Mouse (Mus musculus): ENCODE data around the gene Sdcbp2. TPM values are rescaled to one million over a fixed set of nuclear protein-coding genes. Genes with fewer than 3 reads are reported as not detected.
"Not testable (repeated sequence)": the region's sequence is repeated elsewhere in the genome, so short reads cannot be mapped to it uniquely, and the experiment has no call there.

Gene Sdcbp2
- total RNA-seq, 2 experiments from 2014 or later = 0.56 to 0.77 TPM

DNA sequence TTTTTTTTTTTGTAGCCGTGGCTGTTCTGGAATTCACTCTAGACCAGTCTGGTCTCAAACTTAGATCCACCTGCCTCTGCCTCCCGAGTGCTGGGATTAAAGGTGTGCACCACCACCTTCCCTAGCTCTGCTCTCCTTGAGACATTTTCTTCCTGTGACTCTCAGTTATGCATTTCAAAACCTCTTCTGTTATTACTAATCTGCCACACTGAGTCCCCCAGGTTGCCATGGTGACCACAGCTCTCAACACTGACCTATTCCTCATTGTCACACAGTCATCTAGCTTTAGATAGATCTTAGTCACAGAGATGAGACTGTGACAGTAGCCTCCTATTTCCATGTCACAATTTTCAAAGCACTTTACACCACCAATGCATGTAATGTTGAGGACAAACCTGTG lies 3.0 kb upstream of the Sdcbp2 start:
- DNase-seq = no peak

DNA sequence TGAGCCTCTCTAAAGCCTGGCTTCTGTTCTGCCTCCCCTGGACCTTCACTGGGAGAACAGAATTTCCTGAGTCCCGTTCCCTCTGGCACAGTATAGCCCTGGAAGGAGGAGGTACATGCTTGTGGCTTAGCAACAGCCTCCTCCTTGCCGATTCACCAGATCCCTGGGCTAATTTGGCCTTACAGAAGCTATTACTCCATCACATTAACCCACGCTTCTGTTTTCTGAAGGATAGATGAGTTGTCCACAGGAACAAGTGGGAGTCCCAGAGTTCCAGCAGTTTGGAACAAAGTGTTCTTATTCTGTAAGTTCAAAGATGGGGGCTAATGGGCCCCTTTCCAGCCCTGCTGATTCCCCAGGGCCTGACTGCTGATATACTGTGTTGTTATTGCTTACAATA lies 1.2 kb downstream of the Sdcbp2 start:
- DNase-seq = no peak

DNA sequence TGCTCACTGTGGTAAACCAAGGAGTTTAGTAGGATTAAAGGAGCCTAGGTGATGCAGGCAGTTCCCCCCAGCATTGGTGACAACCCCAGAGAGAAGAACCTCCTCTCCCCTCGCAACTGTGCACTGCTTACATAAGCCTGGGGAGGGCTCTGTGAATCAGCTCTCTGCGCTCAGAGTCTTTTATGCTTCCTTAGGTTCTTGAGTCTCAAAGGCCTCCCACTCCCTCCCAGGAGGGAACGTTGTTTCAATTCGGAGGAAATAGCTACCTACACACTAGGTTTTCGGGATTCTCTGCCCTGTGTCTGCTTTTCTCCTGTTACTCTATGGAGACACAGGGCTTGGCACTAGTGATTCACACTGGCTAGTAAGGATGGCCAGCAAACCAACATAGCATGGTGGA lies 2.2 kb downstream of the Sdcbp2 start:
- DNase-seq = no peak

DNA sequence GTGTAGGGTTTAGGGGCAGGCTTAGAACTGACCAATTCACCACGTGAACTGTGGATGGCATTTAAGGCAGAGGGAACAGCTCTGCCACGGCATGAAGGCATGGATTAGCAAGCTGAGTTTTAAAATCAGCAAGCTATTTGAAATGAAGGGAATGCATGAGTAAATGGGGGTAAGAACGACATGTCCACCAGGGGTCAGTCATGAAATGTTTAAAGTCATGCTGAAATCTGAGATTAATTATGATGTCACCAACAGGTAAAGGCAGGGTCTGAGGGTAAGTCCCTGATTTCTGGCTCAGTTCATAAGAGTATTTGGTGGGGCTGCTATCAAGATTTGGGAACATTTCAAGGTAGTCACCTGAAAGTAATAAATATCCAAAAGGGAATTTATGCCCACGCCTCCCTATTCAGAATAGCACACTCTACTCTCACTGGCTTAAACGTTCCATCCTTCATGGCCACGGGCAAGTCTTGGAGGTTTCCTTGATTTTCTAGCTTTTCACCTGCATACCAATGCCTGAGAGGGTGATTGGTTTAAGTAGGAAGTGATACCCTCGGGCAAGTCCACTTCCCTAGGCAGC lies 2.8 kb downstream of the Sdcbp2 start:
- DNase-seq = no peak

DNA sequence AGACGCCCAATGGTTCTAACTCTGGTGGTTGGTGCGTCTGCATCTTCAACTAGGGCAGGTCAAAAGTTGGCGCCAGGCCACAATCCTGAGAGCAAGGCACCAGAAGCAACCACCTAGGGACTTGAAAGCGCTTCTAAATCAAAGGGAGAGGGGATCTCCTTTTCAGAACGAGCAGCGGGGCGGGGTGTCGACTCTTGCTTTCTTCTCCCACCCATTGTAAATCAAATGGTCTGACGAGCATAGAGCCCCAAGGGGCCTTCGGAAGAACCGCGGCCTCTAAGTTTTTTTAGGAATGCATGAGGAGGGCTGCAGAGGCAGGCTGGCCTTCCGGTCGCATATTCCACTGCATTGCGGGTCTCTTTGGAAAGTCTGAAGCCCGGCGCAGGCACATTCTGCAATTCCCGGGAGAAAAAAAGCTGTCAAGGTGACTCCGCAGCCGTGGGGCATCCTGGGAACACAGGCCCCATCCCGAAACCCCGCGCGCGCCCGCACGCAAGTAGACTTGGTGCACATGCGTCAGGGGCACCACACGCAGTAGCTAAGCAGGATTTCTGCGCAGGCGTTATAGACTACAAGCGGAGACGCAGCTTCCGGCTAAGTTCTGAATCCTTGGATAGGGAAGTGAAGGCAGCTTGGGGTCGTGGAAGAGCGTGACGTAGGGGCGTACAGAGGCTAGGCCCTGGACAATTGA lies 3.4 kb downstream of the Sdcbp2 start:
- DNase-seq = peak; percentile 85

DNA sequence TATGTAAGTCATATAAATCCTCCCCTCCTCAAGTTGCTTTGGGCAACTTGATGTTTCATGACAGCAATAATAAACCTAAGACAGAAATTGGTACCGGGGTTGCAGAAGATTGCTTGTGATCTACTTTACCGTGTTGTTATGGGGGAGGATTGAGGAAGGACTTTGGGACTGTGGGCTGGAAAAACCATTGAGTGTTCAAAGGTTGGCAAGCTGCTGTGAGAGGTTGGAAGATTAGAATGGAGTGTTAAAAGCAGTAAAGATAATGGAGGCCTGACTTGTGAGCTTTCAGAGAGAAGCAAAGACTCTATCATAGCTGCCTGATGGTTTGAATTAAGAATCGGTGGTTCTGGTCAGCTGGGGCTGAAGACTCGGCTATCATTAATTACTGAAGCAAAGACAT lies 6.8 kb downstream of the Sdcbp2 start:
- DNase-seq = no peak

DNA sequence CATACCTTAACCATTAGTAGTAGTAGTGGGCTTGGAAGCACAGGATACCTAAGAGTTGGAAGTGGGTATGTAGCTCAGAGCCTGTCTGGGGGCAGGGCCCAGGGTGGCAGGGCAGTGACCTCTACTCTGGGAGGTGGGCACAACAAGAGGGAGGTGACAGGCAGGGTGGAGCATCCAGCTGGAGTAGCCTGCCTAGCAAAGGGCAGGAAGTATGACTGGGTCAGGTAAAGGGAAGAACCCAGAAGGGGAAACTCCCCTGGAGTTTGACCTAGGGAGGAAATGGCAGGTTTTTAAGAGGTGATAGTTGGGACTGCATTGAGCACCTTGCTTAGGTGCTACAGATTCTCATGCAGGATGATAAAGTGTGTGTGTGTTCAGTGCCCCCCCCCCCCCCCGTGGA lies 8.5 kb downstream of the Sdcbp2 start:
- DNase-seq = no peak

DNA sequence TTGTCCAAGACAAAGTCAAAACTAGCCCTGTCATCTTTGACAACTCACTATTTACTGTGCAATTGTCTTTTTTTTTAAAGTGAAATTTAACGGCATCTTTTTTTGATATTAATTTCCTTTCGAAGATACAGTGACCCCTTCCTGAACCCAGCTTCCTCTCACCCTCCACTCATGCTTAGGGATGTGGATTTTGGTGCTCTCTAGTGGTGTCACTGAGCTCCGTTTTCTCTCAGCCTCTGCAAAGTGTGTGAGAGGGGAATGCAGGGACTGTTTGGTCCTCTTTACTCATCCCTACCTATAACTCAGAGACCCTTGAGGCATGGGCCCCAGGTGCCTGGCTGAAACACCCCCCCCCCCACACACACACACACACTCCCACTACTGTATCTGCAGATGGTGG lies 13.5 kb downstream of the Sdcbp2 start:
- no peak for DNase-seq

DNA sequence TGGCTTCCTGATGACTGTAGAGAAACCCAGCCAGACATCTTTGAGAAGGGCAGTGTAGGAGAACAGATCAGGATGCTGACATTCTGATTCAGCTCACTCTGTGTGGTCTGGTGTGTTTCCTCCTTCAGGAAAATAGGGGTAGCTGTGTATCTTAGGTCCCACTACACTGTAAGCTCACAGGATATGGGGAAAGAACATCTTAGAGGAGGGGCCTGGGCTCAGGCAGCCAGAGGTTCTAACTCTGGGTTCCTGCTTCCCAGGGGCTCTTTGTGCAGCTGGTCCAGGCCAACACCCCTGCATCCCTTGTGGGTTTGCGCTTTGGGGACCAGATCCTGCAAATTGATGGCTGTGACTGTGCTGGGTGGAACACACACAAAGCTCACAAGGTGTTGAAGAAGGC lies 14.4 kb downstream of the Sdcbp2 start:
- DNase-seq = no peak

DNA sequence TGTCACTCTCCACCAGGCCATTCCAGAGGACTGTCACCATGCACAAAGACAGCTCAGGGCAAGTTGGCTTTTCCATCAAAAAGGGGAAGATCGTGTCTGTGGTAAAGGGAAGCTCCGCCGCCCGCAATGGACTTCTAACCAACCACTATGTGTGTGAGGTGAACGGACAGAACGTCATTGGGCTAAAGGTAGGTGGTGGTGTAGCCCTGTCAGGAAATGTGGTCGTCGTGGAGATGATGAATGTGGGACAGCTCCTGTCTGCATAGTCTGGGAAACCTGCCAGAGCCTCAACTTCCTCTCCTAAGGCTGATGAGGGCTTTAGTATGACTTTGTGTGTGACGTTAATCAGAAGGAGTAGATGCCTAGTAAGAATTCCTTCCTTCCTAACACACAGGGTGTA lies 14.9 kb downstream of the Sdcbp2 start:
- no peak for DNase-seq

DNA sequence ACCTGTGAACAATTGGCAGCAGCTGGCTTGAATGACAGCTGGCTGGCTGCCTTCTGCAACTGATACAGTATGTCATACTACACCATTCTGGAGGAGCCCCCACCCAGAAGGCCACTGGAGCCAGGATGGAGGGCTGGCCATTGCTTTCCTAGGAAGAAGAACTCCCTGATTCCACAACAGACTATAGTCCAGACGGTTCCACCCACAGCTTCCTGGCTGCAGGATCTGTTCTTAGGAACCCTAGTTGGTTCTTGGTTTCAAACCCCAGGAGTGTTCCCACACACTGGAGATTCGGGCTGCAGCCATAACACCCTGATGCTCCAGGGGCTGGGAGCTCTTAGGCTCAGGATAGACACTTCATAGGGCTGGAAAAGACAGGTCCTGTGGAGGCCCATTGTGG lies 25.6 kb downstream of the Sdcbp2 start:
- no peak for DNase-seq

DNA sequence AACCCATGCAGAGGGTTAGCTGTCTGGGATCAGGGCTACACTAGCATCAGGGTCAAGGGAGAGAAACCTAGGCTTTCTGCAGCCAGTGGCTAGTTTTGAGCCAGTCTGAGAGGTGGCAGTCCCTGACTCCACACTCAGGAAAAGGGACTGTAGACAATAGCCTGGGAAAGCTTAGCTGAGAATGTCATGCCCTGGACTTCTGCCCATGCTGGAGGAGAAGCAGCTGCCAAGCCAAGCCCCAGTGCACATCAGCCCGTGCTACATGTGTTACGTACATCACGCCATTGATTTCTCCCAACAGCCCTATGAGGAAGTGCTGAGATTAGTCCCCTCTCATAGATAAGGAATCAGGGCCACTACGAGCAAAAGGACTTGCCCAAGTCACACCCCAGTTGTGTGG lies 29.7 kb downstream of the Sdcbp2 start:
- no peak for DNase-seq

DNA sequence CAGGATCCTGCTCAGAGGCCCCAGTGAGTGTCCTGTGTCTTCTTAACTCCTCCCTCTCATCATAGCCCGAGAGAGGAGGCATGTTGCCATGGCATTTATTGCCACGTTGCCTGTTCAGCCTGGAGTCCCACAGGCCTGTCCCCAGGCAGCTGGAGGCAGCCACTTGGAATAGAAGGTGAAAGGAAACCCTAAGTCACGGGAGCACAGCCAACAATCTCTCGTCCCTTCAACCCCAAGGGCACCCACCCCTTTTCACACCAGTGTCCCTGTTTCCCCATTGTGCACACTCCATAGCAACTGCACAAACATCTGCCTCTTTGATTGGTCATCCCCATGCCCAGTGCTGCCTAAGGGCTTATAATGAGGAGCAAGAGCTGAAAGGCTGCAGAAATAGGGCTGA lies 31.2 kb downstream of the Sdcbp2 start:
- peak; percentile 43 for DNase-seq

DNA sequence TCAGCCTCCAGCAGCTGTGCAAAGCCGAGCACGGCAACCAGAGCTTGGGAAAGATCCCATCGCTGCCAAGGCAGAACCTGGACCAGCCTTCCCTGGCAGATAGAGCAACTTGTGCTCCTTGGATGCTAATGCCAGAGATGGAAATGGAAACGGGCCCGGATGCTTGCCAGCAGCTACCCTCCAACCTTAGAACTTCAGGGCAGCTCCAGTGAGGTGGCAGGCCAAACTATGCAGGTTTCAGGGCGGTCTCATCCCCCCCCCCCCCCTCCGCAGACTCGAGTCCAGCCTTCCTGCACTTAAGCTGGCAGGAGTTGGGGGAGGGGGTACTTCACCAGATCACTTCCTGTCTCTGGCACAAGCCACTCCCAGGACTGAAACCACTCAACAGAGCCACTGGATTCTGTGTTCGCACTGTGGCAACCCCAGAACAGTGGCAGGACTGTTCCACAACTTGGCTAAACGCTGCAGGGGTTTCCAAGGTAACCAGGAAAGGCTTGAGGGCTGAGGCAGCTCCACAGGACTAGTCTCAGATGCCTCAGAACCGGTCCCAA lies 33.1 kb downstream of the Sdcbp2 start:
- DNase-seq = peak; percentile 71

DNA sequence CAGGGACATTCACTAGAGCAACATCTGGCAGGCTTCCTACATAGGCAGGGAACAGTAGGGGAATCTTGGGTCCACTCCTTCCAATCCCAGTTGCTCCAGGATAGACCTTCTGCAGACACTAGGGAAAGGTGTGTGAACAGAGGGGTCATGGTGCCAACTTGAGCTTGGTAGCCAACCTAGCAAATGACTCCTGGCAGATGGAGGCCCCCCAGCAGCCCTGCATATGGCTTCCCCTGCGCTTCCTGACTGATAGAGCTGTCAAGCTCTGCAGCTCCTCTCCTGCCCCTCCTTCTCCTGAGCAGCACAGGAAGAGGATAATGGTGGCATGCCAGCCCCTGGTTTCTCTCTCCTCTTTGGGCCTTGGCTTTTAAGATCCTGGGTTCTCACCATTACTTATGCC lies 36.0 kb downstream of the Sdcbp2 start:
- DNase-seq = no peak

DNA sequence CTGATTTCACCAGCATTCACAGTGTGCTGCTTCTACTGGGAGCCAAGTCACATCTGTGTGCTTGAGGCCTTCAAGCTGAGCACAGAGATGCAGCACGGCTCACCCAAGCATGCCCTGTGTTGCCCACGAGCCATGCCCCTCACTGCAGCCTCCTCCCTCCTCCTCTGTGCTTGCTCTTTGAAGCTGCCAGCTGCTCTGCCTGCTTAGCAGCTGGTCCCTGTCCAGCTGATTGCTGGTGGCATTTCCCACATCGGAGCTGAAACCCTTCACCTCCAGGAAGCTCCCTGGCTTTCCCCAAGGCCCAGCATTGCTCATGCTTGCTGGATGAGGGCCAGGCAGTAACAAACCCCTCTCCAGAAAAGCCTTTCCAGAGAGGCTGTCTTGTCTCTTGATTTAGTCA lies 37.6 kb downstream of the Sdcbp2 start:
- DNase-seq = no peak

DNA sequence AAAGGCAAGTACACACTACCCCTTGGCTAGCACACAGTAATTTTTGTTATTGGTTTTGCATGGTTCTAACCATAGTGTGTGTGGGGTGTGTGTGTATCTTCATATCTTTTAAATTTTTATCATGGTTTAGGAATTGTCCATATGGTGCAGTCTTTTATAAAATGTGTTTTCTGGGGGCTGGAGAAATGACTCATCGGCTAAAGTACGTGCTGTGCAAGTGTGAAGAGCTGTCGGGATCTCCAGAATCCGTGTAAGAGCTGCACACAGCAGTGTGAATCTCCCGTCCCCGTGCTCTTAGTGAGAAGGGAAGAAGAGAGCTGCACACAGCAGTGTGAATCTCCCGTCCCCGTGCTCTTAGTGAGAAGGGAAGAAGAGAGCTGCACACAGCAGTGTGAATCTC lies 43.4 kb downstream of the Sdcbp2 start:
- not testable (repeated sequence) for DNase-seq

DNA sequence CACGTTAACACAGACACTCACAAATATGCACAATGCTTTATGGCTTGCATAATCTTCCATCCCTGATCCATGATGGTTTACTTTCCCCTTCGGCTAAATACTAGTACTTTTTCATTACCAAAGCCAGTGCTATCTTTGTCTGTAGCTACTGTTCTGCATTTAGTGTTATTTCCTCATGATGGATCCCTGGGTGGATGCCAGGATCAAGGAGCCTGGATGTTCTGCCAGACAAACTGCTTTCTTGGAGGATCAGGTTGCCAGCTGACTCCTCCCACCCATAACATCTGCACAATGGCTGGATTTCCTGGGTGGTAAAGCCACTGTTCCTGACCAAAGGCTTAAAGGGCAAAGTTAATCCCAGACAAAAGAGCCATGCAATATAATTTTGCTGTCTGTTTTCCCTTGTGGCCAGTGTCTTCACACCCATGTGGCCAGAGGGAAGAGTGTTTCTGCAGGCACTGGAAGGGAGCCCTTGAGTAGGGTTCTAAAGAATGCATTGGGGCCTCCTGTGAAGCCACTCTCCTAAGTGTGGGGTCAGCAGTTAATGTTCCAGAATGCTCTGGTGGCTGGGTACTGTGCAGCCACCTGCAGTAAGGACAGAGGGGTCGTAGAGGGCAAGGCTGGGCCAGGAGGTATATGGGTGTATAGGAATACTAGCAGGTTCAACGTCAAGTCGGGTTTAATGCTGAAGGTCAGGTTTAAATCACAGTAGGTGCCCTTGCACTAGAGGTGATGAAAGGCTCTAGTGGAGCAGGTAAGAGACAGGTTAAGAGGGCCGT lies 44.3 kb downstream of the Sdcbp2 start:
- no peak for DNase-seq

DNA sequence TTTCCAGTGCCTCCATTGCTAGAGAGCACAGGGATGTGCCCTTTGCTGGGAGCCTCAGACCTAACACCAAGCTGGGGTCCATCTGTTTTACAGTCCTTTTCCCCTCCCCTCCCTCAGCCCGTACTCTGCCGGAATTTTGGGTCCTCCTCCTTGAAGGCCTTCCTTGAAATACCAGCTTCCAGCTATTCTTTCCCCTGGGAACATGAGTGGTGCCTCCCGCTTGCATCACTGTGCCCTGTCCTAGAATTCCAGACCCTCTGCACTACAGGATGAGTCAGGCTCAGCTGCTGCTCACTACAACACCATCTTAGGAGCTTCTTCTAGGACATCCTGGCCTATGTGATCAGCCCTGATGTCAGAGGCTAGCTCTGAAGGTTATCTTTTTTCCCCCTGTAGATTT lies 51.4 kb downstream of the Sdcbp2 start:
- DNase-seq = no peak

DNA sequence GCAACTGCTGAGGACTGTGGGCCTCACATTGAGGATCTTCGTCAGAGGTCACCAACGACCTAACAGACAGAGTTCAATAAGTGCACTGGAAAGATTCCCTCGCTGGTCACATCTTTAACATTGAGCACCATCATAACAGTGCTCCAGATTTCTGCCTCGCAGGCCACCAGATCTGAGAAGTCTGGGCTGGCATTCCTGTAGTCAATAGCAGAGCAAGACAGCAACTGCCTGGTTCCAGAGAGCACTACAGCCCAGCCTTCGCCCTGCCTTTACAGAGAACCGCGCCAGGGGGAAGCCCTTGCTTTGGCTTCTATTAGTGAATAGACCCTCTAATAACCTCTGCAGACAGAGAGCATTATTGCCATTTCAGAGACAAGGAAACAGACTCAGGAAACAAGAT lies 53.9 kb downstream of the Sdcbp2 start:
- no peak for DNase-seq

DNA sequence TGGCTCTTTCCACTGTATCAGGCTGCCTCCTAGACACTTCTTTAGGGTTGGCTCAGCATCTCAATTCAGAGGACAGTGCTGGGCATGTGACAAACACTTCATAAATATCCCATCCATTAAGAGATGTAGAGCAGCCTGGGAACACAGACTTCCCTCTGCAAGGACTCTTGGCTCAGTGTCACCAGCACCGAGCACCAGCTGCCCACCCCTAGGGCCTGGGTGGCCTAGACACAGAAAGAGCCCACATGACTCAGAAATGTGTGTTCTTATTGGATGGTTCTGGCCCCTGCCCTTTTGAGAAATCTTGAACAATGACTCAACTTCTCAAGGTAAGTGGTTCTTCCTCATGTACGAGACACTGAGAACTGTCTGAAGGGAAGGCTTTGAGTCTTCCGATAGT lies 55.6 kb downstream of the Sdcbp2 start:
- no peak for DNase-seq

DNA sequence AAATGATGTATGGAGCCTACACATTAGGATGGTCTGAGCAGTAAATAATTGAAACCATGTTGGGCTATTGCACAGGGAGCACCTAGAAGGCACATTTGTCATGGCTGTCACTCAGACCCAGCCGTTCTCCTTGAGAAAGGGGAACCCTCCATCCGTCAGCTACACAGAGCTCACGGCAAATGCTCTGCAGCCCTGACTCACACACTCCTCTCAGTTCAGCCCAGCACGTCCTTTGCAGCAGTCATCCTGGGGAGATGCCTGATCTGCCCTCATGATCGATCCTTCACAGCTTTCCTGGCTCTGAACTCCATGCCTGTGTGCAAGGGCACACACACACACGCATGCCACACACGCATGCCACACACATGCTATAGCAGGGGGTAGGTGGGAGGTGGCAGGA lies 56.9 kb downstream of the Sdcbp2 start:
- no peak for DNase-seq

DNA sequence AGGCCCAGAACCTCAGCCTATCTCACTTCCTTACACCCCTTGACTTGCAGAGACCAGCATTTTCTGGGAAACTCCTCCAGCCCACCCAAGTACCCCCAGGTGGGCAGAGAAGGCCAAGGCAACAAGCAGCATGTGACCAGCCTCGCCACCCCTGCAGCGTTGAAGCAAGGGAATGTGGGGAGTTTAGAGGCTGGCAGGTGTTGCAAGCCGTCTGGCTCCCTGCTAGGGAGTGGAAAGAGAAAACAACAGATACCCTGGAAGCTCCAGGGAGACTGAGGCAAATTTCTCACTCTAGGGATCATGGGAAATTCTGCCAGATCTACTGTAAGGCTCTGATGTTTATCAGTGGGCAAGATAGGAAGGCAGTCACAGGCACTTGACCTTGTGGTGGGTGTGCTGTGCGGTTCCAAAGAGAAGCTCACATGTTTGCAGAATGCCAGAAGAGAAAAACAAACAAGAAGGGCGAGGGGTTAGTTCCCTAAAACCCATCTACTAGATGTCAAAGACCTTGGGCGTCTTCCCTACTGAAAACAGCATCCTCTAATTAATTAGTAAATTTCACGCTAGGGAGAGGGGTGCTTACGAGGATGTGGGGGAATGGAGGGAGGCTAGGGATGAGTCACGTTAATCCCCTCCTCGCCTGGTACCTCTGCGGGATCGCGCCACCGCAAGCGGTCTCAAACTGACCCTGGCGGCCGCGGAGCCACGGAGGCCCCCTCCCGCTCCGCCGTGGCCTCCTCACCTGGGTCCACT lies 59.2 kb downstream of the Sdcbp2 start:
- DNase-seq = no peak
